Mouse (Mus musculus) hindbrain, embryonic 12.5 days (tissue): Measurements from ENCODE around the gene Skil. TPM values are rescaled to one million over a fixed set of nuclear protein-coding genes. Genes with fewer than 3 reads are reported as not detected.

ENCODE experiments used
- ATAC-seq: fragments of 200-750 bp; cut with Nextera tagmentation; 2 replicates; pipeline ENCODE4 v1.8.0; 2017; ENCODE audit warnings: moderate TSS enrichment; ENCODE audit not compliant: low FRiP score
- H3K27ac ChIP-seq: fragments of 300-500 bp; sonication (generic); 2 replicates; pipeline ENCODE4 v1.5.1; 2016; ENCODE audit warnings: mild to moderate bottlenecking
- H3K27me3 ChIP-seq: fragments of 300-500 bp; sonication (generic); 2 replicates; pipeline ENCODE4 v1.6.1; 2016; ENCODE audit warnings: mild to moderate bottlenecking
- H3K36me3 ChIP-seq: fragments of 300-500 bp; sonication (generic); 2 replicates; pipeline ENCODE4 v1.6.1; 2016; ENCODE audit warnings: mild to moderate bottlenecking
- H3K4me1 ChIP-seq: fragments of 300-500 bp; sonication (generic); 2 replicates; pipeline ENCODE4 v1.6.1; 2016
- H3K4me2 ChIP-seq: fragments of 300-500 bp; sonication (generic); replicated peaks from 2 replicates; pipeline ENCODE4 v1.6.1; 2016; ENCODE audit warnings: mild to moderate bottlenecking
- H3K4me3 ChIP-seq: fragments of 300-500 bp; sonication (generic); 2 replicates; pipeline ENCODE4 v1.5.1; 2016; ENCODE audit warnings: mild to moderate bottlenecking
- H3K9ac ChIP-seq: fragments of 300-500 bp; sonication (generic); 2 replicates; pipeline ENCODE4 v1.6.1; 2016; ENCODE audit warnings: mild to moderate bottlenecking, moderate library complexity
- H3K9me3 ChIP-seq: fragments of 300-500 bp; sonication (generic); replicated peaks from 2 replicates; pipeline ENCODE4 v1.6.1; 2016; ENCODE audit warnings: mild to moderate bottlenecking
- WGBS: fragments of 180-500 bp; shearing (Covaris S2); methylation state at CpG from one replicate; pipeline ENCODE4 v1.1.7; 2016; 5-methylcytosine and 5-hydroxymethylcytosine counted together
- polyA plus RNA-seq: library from polyadenylated mRNA; unstranded; fragments of >200 nt; fragmentation: Nextera tagmentation; extraction: Ambion mirVana; gene quantifications from 2 replicates; pipeline ENCODE4 v1.2.1, GENCODE M21; 2016

The Skil gene
- polyA plus RNA-seq, 1 experiment from 2014 or later = 52.8 TPM

- H3K4me3 ChIP-seq = no peak overlapping the region
- no peaks in the 10 kb centered on the region for H3K27me3 ChIP-seq
- no peak overlapping the region for H3K4me2 ChIP-seq
- ATAC-seq = no peak
- no peak overlapping the region for H3K27ac ChIP-seq
- no peaks in the 10 kb centered on the region for H3K9me3 ChIP-seq
- H3K9ac ChIP-seq = no peak overlapping the region
- WGBS = 93% methylated on average over 14 of the region's 14 CpGs
- H3K4me1 ChIP-seq = peaks cover 15% of the 10 kb centered on the region
- no peaks in the 10 kb centered on the region for H3K36me3 ChIP-seq
Measured at GRCm38 (mm10) chr3:31162860-31163259, 68.0 kb downstream of the Skil start.

DNA sequence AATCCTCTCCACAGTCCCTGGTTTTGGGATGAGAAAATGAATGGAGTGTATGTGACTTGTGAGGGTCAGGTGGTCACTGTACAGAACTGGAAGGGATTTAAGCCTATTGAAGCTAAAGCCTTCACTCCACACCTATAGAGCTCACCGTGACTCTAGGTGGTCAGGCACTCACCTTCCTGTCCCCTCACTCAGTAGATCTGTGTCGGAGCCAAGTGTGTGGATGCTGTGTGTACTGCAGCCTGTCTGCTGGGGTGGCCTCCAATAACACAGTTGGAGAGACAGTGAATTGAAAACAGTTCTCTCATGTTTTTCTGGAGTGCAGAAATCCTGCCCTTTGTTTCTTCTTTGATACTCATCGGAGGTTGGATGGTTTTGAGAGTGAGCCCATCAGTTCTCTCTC is 70.9 kb downstream of the Skil start:
- no peak overlapping the region for H3K27ac ChIP-seq
- WGBS = 61% methylated on average over 3 of the region's 3 CpGs
- no peak overlapping the region for H3K9ac ChIP-seq
- H3K36me3 ChIP-seq = no peaks in the 10 kb centered on the region
- H3K9me3 ChIP-seq = no peaks in the 10 kb centered on the region
- peaks cover 15% of the 10 kb centered on the region for H3K4me1 ChIP-seq
- H3K4me3 ChIP-seq = no peak overlapping the region
- no peaks in the 10 kb centered on the region for H3K27me3 ChIP-seq
- no peak overlapping the region for H3K4me2 ChIP-seq
- ATAC-seq = 0 out of 2 replicates have a peak, but pooled peaks have one; percentile 43

- Histone ChIP-seq H3K4me2 (no peak overlapping the region), H3K4me3 (no peak overlapping the region), H3K27ac (no peak overlapping the region), H3K9me3 (no peaks in the 10 kb centered on the region), H3K4me1 (peaks cover 11% of the 10 kb centered on the region), H3K27me3 (no peaks in the 10 kb centered on the region), H3K36me3 (no peaks in the 10 kb centered on the region), H3K9ac (no peak overlapping the region)
- peak; percentile 73 for ATAC-seq
- 25% methylated on average over 12 of the region's 12 CpGs for WGBS
Measured at GRCm38 (mm10) chr3:31166365-31166871, 71.6 kb downstream of the Skil start.

Other genes with a start within 250 kb of the Skil start
- gene Gpr160, start 239.1 kb upstream of the Skil start, polyA plus RNA-seq = 1.3 and 2.4 TPM in 2 replicates
- 6.5 and 8.1 TPM in 2 replicates for gene Phc3, start 125.6 kb upstream of the Skil start, polyA plus RNA-seq
- gene Prkci, start 99.3 kb upstream of the Skil start, polyA plus RNA-seq = 38.6 and 39.9 TPM in 2 replicates
- gene Cldn11, start 54.9 kb downstream of the Skil start, polyA plus RNA-seq = 31.2 and 31.3 TPM in 2 replicates
- 2.0 TPM in 2 replicates for gene Slc7a14, start 215.3 kb downstream of the Skil start, polyA plus RNA-seq